Comparison of ENCODE assay signal across 9 mouse cellular contexts in the genomic region with DNA sequence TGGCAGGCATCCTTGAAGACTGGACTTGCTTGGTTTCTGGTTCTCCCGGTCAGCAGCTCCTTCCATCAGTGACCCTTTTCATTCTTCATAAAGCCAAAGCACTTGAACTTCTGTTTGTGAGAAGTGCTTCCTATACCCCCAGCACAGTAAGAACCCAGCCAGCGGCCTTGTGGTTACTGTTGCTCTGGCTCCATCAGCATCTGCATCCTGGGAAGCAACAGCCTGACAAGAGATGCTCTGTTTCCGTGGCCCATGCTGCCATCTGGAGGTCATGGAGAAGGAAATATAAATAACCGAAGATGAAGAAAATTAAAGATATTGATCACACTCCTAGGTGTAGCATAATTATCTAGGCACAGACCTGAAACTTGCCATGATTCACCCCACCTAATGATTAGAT.
DNase-seq lines count a peak whose midpoint lies in the region; ATAC-seq and TF ChIP-seq lines count a peak whose summit lies in the region.
"Had no signal": no experiment of that assay in that cellular context is flagged by ENCODE, and none has a peak within 500 bp of the region (broad histone marks: within the 10 kb centered on the region; RNA-seq: fewer than 3 reads in every experiment).

No protein-coding gene starts in this region.

- no peaks in the 10 kb centered on the region for H3K36me3 ChIP-seq in spleen, adult 2 months (ENCODE audit: control insufficient read depth, insufficient read depth, low read length)
- H3K36me3 ChIP-seq in intestine, embryonic 16.5 days (ENCODE audit: control insufficient read depth, insufficient read depth, low read length): no peaks in the 10 kb centered on the region
- H3K36me3 ChIP-seq in liver, postnatal 0 days (replicated peaks; ENCODE audit: insufficient read depth, low read length): no peaks in the 10 kb centered on the region
- H3K36me3 ChIP-seq: embryonic facial prominence, embryonic 15.5 days had no signal

- TF ChIP-seq CTCF in spleen, adult 2 months (IDR thresholded peaks at IDR 0.05; ENCODE audit: extremely low read depth, insufficient read depth, insufficient read length, insufficient replicate concordance): peak; percentile 38; the same call in 1 of the 2 replicates
- TF ChIP-seq CTCF in bone marrow macrophage, adult 2 months (IDR thresholded peaks at IDR 0.05; ENCODE audit: low read depth, low read length): 0 out of 2 replicates have a peak, but pooled peaks have one; percentile 11
- TF ChIP-seq CTCF in liver, postnatal 0 days (IDR thresholded peaks at IDR 0.05; ENCODE audit: low read depth): peak; percentile 68

- no peak for TF ChIP-seq POLR2A in spleen, adult 2 months (IDR thresholded peaks at IDR 0.05; ENCODE audit: low read depth, low read length)
- TF ChIP-seq POLR2A in bone marrow macrophage, adult 2 months (IDR thresholded peaks at IDR 0.05; ENCODE audit: borderline replicate concordance, low read depth, low read length): no peak

- no peak overlapping the region for H3K4me3 ChIP-seq in spleen, adult 2 months (ENCODE audit: extremely low read depth, insufficient read depth, insufficient read length)
- H3K4me3 ChIP-seq in bone marrow macrophage, adult 2 months (ENCODE audit: insufficient read depth, low read length): no peak overlapping the region
- H3K4me3 ChIP-seq in intestine, embryonic 16.5 days (ENCODE audit: low read length): no peak overlapping the region
- H3K4me3 ChIP-seq in liver, postnatal 0 days (ENCODE audit: low read depth, low read length): no peak overlapping the region
- H3K4me3 ChIP-seq: embryonic facial prominence, embryonic 15.5 days had no signal

- H3K4me1 ChIP-seq in spleen, adult 2 months (ENCODE audit: control insufficient read depth, insufficient read depth, insufficient read length): no peaks in the 10 kb centered on the region
- peaks cover 4% of the 10 kb centered on the region; the same call in 1 of the 2 replicates for H3K4me1 ChIP-seq in bone marrow macrophage, adult 2 months (ENCODE audit: control insufficient read depth, insufficient read depth, low read length)
- H3K4me1 ChIP-seq in intestine, embryonic 16.5 days (ENCODE audit: control insufficient read depth, insufficient read depth, low read length): no peaks in the 10 kb centered on the region
- no peaks in the 10 kb centered on the region for H3K4me1 ChIP-seq in liver, postnatal 0 days (ENCODE audit: insufficient read depth)

- 33% methylated on average over 4 of the region's 4 CpGs for WGBS in spleen, adult 2 months
- 33% methylated on average over 4 of the region's 4 CpGs for WGBS in intestine, embryonic 16.5 days
- 28% methylated on average over 4 of the region's 4 CpGs for WGBS in liver, postnatal 0 days (ENCODE audit: insufficient replicate concordance)

- H3K9ac ChIP-seq in intestine, embryonic 16.5 days (ENCODE audit: low read depth, low read length): no peak overlapping the region
- no peak overlapping the region for H3K9ac ChIP-seq in liver, postnatal 0 days (replicated peaks)
- H3K9ac ChIP-seq: embryonic facial prominence, embryonic 15.5 days had no signal

- no peak overlapping the region for H3K27ac ChIP-seq in spleen, adult 2 months (ENCODE audit: insufficient read depth, low read length)
- H3K27ac ChIP-seq in bone marrow macrophage, adult 2 months (ENCODE audit: insufficient read depth, low read depth, low read length): no peak overlapping the region
- no peak overlapping the region for H3K27ac ChIP-seq in intestine, embryonic 16.5 days (ENCODE audit: low read length)
- H3K27ac ChIP-seq in liver, postnatal 0 days (ENCODE audit: low read depth): no peak overlapping the region
- H3K27ac ChIP-seq: embryonic facial prominence, embryonic 15.5 days had no signal

- TF ChIP-seq EP300 in liver, postnatal 0 days (IDR thresholded peaks at IDR 0.05; ENCODE audit: low read depth): no peak

- H3K4me2 ChIP-seq in intestine, embryonic 16.5 days (ENCODE audit: low read depth, low read length): no peak overlapping the region
- no peak overlapping the region for H3K4me2 ChIP-seq in liver, postnatal 0 days (ENCODE audit: low read depth, low read length)
- H3K4me2 ChIP-seq: embryonic facial prominence, embryonic 15.5 days had no signal

- ATAC-seq in intestine, embryonic 16.5 days: 0 out of 2 replicates have a peak, but pooled peaks have one; percentile 35
- no peak for ATAC-seq in liver, postnatal 0 days
- no peak for ATAC-seq in monocyte, adult 5-6 weeks (replicated peaks; ENCODE audit: insufficient number of reproducible peaks, low FRiP score, low TSS enrichment, poor library complexity, severe bottlenecking)

- H3K9me3 ChIP-seq in intestine, embryonic 16.5 days (ENCODE audit: control insufficient read depth, low read length): no peaks in the 10 kb centered on the region
- H3K9me3 ChIP-seq in liver, postnatal 0 days (ENCODE audit: low read length): no peaks in the 10 kb centered on the region
- H3K9me3 ChIP-seq: embryonic facial prominence, embryonic 15.5 days had no signal

- H3K27me3 ChIP-seq in spleen, adult 2 months (ENCODE audit: control insufficient read depth, insufficient read depth, low read length): no peaks in the 10 kb centered on the region
- no peaks in the 10 kb centered on the region; the same call in 1 of the 2 replicates for H3K27me3 ChIP-seq in intestine, embryonic 16.5 days (replicated peaks; ENCODE audit: control insufficient read depth, insufficient read depth, low read length)
- H3K27me3 ChIP-seq in liver, postnatal 0 days (ENCODE audit: insufficient read depth, low read length): 0 out of 2 replicates have a peak, but pooled peaks cover 3% of the 10 kb centered on the region

- peak in 1 of 2 experiments; percentile 34 for DNase-seq in spleen, adult 2 months (ENCODE audit: low read depth in 1 of 2, low spot score in 2 of 2)
- no peak for DNase-seq in spleen, adult 12 weeks (ENCODE audit: low spot score)
- DNase-seq in frontal cortex, postnatal 10 days (ENCODE audit: low spot score in 2 of 2): peak; percentile 29 to 60
- peak; percentile 53 for DNase-seq in liver, postnatal 0 days
- peak; percentile 43 for DNase-seq in ovary, postnatal 14 days (ENCODE audit: low spot score)

Comparison
In these comparisons a context has a peak if more than half of its experiments do, and no peak if none do; other contexts are left out.
1. CTCF ChIP-seq: peak in every context shown above with its lines; median percentile 68 in liver, postnatal 0 days; 38 in spleen, adult 2 months; 11 in bone marrow macrophage, adult 2 months.